Mouse (Mus musculus) left cerebral cortex, postnatal 36 days (tissue): ENCODE results near the gene Taok1. TPM values are rescaled to one million over a fixed set of nuclear protein-coding genes. Genes with fewer than 3 reads are reported as not detected.
"Not testable (repeated sequence)": the region's sequence is repeated elsewhere in the genome, so short reads cannot be mapped to it uniquely, and the experiment has no call there.

Experiments used
- DNase-seq, 2 experiments: peaks; one replicate each; pipeline ENCODE4 v3.0.0; 2021 to 2022; ENCODE audit warnings: low spot score in 2 of 2, mixed read lengths in 1 of 2
- intact Hi-C: fragments of 180-260 bp; cut with DNase I; formaldehyde crosslinking; loops from one replicate; pipeline ENCODE4 v1.15.1; 2025
- total RNA-seq, 2 experiments: library from RNA; stranded (reverse); gene quantifications; 2 replicates each; pipeline ENCODE4 v1.2.3; 2021

Taok1 gene
- 100 to 1,000 TPM in 1 of 2 experiments, 10 to 100 TPM in 1; 97.1 to 107 TPM for total RNA-seq

GRCm38 (mm10) chr11:77607538-77608455 lies at the start of gene Taok1:
Gene Taok1 (minus strand): TSS chr11:77607815.
- intact Hi-C loops, result loop anchor here (1.0 to 5.0 kb wide), 2 partner anchors 17 to 80 kb away; partner anchors contain the start of gene Nufip2

GRCm38 (mm10) chr11:77653406-77654190 lies 46.0 kb upstream of the Taok1 start:
- DNase-seq, intact Hi-C loops: not testable (repeated sequence)

More at GRCm38 (mm10) chr11:77607538-77608455, at the start of gene Taok1:
- peak; percentile 92 to 94 for DNase-seq

- intact Hi-C loops, result no loop called here
- DNase-seq, result no peak
Measured at GRCm38 (mm10) chr11:77652484-77652883, 44.9 kb upstream of the Taok1 start.

- no peak for DNase-seq
- intact Hi-C loops, result no loop called here
Measured at GRCm38 (mm10) chr11:77648878-77649277, 41.3 kb upstream of the Taok1 start.

- DNase-seq, result no peak
- intact Hi-C loops, result no loop called here
Measured at GRCm38 (mm10) chr11:77645481-77645880, 37.9 kb upstream of the Taok1 start.

GRCm38 (mm10) chr11:77641390-77641789 lies 33.8 kb upstream of the Taok1 start:
- DNase-seq, result no peak
- intact Hi-C loops, result no loop called here

GRCm38 (mm10) chr11:77630257-77630670 lies 22.6 kb upstream of the Taok1 start:
- intact Hi-C loops, result no loop called here
- DNase-seq, result peak; percentile 67 to 81

- DNase-seq, result no peak
- intact Hi-C loops, result loop anchor here (5.0 kb wide), 2 partner anchors 42 to 122 kb away; no protein-coding TSS in a partner anchor
Measured at GRCm38 (mm10) chr11:77629476-77629875, 21.9 kb upstream of the Taok1 start.

- intact Hi-C loops, result loop anchor here (5.0 kb wide), 2 partner anchors 40 to 120 kb away; no protein-coding TSS in a partner anchor
- no peak for DNase-seq
Measured at GRCm38 (mm10) chr11:77626596-77627535, 19.3 kb upstream of the Taok1 start.

GRCm38 (mm10) chr11:77625061-77625855 lies 17.6 kb upstream of the Taok1 start:
- intact Hi-C loops, result loop anchor here (2.0 to 5.0 kb wide), 3 partner anchors 38 to 132 kb away; partner anchors contain the start of gene Git1
- peak; percentile 62 to 64 for DNase-seq

GRCm38 (mm10) chr11:77624441-77625060 lies 16.9 kb upstream of the Taok1 start:
- DNase-seq, result peak; percentile 77 to 79
- intact Hi-C loops, result loop anchor here (1.0 to 5.0 kb wide), 4 partner anchors 17 to 132 kb away; partner anchors contain the start of genes Git1 and Taok1

GRCm38 (mm10) chr11:77624002-77624401 lies 16.4 kb upstream of the Taok1 start:
- intact Hi-C loops, result loop anchor here (1.0 to 2.0 kb wide), 2 partner anchors 17 to 131 kb away; partner anchors contain the start of genes Git1 and Taok1
- DNase-seq, result no peak

- intact Hi-C loops, result no loop called here
- no peak for DNase-seq
Measured at GRCm38 (mm10) chr11:77621902-77622535, 14.4 kb upstream of the Taok1 start.

- intact Hi-C loops, result no loop called here
- DNase-seq, result no peak
Measured at GRCm38 (mm10) chr11:77615084-77615624, 7.5 kb upstream of the Taok1 start.

- DNase-seq, result peak; percentile 34 to 40
- intact Hi-C loops, result loop anchor here (1.0 to 5.0 kb wide), 2 partner anchors 17 to 80 kb away; partner anchors contain the start of gene Nufip2
Measured at GRCm38 (mm10) chr11:77606835-77607537, 629 bp downstream of the Taok1 start.

- no peak for DNase-seq
- intact Hi-C loops, result loop anchor here (5.0 kb wide), 1 partner anchor 81 kb away; the partner anchor contains the start of gene Nufip2
Measured at GRCm38 (mm10) chr11:77606469-77606834, 1.2 kb downstream of the Taok1 start.
